Mouse (Mus musculus): ENCODE results near the gene Gm21885.

GRCm38 (mm10) chr11:94322636-94323035, 41.0 kb downstream of the Gm21885 start:
- no peak for TF ChIP-seq CTCF (IDR thresholded peaks at IDR 0.05; ENCODE audit: borderline replicate concordance, extremely low read depth, insufficient read depth, insufficient read length)
- TF ChIP-seq POLR2A (IDR thresholded peaks at IDR 0.05; ENCODE audit: borderline replicate concordance, extremely low read depth, insufficient read depth, insufficient read length, poor library complexity, severe bottlenecking) = no peak
